Mouse (Mus musculus): ENCODE results near the gene Gpr160.

DNA sequence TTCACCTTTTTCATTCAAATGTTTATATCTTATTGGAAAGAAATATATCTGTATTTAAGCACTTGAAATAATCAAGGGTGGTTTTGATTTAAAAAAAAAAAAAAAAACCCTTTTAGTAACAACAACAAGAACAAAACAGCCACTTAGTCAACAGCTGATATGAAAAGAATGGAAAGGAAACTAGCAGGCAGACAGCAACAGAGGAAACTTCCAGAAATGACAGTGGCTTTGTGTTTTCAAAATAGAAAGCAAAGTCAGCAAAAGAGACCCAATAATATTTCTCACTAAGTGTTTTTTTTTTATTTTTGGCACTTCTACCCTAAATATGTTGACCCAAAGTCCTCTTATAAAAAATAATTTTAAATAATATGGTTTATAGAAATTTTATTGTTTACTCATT is 78.6 kb downstream of the Gpr160 start:
- no peak for TF ChIP-seq CTCF (IDR thresholded peaks at IDR 0.05; ENCODE audit: low read depth, low read length)
- no peak for TF ChIP-seq POLR2A (IDR thresholded peaks at IDR 0.05; ENCODE audit: insufficient read depth, low read length)

All from ES-Bruce4 (cell line).